Mouse (Mus musculus) brain, embryonic 18.5 days (tissue): ENCODE data around the gene F10.

Source experiments
- DNase-seq: peaks from one replicate; pipeline ENCODE4 v3.0.0-alpha.2; 2012; ENCODE audit warnings: low read depth, low spot score

Gene F10

DNA sequence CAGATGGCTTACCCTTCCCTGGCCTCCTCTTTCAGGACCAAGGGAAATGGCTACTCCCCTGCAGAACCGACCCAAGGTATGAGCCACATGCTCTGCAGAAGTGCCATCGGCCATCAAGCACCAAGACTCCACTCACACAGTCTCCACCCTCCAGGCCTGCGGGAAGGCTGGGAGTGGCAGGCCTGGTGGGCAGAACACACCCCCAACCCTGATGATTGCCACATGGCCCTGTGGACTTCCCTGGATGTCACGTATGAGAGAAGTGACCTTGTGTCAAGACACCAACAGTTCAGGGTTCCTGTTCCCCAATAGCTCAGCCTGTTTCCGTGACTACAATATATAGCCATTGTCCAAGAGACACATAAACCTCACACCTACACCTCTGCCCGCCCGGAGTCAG lies at the start of gene F10:
TSS of gene F10 (plus strand) at position 294 of the 400 bp plus-strand sequence.
- no peak for DNase-seq

DNA sequence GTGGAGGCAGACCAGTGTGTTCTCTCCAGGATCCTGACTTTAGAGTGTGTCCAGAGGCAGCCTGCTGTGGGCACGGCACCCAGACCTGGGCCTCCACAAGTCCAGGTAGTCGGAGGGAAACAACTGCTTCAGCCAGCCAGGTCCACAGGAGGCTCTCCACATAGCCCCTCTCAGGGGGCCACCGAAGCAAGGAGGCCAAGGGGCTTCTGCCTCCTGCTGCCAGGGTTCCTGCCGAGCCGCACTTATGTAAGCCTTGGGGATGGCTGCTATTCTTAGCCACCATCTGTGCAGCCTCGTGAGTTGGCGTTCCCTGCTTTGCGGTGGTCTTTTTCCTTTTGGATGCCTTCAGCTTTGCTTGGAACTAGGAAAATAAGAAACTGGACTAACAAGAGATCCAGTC lies 49.5 kb upstream of the F10 start:
- no peak for DNase-seq

DNA sequence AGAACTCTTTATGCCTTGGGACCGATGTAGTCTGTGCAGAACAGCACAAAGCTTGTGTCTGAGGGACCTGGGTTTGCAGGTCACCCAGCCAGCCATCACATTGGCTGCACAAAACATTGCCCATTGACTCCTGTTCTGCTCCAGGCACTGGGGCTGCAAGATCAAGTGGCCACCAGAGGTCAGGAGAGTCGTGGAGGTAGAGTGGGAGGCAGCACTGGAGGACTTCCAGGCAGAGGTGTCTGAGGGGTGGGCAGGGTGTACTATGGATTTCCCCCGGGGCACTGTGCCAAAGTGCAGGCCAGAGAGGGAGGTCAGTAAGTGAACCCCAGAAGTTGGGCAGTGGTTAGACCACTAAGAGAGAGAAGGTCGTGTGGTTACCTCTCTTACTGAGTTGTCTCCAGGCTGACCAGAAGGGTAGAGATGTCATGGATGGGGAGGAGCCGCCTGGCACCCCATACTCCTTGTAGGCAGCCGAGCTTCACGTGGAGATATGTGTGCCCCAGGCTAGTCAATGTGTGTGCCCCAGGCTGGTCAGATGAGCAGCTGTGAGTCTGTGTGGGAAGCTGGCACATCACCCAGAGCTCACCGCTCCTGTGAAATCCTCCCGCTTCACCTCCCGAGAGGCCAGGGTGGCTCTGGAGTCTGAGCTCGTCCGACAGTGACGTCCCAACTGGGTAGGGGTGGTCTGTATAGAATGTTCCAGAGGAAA lies 48.2 kb upstream of the F10 start:
- DNase-seq, result no peak

DNA sequence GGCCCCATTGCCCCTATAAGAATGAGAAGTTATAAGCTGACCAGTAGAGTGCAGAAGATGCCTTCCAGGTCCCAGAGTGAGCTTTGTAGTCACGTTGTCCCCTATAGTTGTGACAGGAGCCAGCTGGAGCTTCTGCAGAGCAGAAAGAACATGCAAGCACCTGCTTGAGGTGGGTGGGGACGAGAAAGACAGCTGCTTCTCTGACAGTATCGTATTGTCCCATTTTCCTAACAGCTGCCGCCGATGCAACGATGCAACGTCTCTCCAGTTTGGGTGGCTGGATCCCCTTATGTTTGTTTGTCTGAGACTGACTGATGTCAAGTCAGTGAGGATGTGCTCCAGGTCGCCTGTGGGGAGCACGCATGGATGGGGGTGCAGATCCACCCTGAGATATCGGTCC lies 45.7 kb upstream of the F10 start:
- no peak for DNase-seq

DNA sequence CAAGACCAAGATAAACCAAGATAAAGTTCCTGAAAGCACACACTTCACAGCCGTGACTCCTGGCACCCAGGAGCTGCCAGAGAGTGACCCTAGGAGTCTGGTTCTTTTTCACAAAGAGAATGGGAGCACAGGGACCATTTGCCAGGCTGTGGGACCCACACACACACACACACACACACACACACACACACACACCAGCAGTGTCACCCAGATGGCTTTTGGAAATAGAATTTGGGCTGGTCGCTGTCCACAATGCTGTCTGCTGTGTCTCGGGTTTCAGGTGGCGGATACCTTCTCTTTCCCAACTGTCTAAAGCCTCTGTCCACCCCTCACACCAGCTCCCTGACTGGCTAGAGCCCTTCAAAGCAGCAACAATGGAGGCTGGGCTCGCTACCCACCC lies 42.6 kb upstream of the F10 start:
- DNase-seq, result no peak

DNA sequence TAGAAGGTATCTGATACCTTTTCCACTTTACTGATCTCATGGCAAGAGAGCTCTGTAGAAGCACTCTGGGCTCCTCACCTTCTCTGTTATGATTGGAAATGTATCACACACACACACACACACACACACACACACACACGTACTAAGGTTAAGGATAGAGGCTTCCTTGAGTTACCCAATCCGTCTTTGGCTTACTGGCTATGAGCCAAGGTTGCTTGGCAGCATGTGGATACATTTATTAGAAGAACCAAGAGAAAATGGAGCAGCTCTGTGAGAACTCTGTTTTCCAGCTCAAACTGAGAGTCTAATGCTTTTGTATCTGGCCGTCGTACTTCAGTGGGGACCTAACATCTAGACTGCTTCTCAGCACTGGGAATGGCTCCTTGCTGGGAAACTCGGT lies 41.6 kb upstream of the F10 start:
- DNase-seq, result no peak

DNA sequence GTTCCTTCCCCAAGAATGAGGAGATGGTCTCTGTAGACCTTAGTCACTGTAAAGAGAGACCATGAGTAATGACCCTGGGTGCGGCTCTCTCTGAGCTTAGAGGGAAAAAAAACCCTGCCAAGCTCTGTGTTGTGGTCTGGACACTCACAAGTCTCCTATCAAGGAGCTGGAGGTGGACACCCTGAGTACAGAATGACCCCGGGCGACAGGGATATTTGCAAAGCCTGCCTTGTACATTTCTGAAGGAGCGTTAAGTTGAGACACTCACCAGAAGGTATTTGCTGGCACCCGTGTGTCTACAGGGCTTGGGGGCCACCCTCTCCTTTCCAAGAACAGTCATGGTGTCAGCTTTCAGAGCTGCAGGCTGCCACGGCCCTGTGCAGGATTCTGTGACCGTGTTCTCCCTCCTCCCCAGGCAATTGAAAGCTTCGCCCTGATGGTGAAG lies 40.3 kb upstream of the F10 start:
- no peak for DNase-seq

DNA sequence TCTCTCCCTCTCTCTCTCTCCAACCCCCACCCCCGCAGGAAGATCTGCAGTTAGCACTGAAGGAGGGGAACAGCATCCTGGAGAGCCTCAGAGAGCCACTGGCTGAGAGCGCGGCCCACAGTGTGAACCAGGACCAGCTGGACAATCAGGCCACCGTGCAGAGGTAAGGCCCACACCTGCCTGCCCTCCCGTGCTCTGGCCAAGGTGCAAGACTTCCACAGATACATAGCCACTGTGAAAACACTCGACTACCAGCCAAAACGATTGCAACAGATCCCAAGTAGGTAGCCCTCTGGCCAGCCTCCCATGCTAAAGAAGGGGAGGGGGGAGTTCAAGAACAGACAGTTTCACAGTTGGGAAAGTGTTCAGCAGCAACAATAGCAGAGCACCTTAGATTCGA lies 38.8 kb upstream of the F10 start:
- no peak for DNase-seq

DNA sequence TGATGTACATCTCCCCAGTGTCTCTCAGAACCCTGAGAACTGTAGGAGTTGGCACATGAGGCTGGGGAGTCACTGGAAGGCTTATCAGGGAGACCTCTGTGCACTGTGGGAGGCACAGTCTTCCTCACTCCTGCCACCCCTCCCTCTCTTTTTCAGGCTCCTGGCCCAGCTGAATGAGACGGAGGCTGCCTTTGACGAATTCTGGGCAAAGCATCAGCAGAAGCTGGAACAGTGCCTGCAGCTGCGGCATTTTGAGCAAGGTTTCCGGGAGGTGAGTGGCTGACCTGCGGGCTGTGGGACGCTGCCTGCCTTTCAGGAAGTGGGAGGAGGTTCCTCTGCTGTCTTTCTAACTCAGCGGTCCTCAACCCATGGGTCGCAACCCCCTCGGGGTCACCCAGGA lies 37.3 kb upstream of the F10 start:
- no peak for DNase-seq

DNA sequence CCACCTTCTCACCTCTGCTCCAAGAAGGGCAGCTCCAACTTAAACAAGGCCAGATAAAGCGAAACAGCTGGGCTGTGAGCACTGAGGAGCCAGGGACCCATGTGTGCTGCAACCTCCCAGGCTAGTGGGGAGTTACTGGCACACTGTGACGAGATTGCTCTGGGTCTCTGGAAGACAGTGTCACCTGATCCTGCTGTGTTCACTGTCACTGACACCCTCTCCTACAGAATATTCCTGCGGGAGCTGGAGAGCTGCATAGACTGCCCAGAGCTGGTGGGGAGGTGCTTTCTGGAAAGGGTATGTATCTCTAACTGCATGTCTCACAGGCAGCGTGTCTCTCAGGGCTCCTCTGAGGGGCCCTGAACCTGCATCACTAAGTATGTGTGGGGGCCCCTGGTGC lies 29.6 kb upstream of the F10 start:
- DNase-seq, result no peak

DNA sequence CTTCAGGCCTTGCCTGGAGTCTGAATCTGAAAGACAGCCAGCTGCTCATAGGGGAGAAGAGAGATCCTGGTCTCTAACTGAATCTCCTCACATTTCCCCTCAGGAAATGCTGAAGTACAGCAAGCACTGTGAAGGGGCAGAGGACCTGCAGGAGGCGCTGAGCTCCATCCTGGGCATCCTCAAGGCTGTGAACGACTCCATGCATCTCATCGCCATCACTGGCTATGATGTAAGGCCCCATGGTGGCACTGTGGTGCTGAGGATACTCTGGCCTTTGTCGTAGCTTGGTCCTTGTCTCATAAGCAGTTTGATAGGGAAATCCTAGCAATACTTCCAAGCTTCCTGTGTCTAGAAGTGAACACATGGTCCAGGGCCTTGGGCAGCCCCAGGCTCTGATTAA lies 26.8 kb upstream of the F10 start:
- DNase-seq, result no peak

DNA sequence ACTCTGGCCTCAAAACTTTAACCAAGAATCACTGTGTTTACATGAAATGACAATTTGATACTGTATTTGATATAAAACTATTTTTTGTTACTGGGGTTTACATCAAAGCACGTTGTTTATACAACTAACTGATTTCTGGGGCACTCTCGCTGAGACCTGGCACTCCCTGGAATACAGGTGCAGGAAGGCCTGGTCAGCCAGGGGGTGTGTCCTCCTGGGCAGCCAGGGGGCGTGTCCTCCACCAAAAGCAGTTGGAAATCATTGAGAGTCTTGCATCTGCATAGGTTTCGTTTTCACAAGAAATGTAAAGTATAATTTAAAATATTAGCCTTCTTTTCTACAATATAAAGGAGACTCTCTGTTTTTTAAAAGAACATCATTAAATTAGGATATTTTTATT lies 17.5 kb upstream of the F10 start:
- DNase-seq, result no peak

DNA sequence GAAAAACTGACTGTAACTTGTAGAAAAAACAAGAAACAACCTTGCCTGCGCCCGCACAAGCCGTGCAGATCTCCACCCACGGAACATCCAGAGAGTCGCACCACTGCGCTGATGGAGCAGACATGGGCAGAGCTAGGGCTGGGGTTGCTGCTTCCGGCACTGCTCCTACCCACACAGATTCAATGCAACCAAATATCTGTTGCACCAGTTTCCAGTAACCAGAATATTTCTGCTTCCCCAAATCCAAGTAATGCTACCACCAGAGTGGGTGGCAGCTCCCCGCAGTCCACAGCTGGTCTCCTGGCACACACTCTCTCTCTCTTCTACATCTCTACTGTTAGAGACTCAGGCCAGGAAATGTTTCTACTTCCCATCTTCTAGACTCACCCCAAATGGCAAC lies 15.3 kb upstream of the F10 start:
- DNase-seq, result no peak

DNA sequence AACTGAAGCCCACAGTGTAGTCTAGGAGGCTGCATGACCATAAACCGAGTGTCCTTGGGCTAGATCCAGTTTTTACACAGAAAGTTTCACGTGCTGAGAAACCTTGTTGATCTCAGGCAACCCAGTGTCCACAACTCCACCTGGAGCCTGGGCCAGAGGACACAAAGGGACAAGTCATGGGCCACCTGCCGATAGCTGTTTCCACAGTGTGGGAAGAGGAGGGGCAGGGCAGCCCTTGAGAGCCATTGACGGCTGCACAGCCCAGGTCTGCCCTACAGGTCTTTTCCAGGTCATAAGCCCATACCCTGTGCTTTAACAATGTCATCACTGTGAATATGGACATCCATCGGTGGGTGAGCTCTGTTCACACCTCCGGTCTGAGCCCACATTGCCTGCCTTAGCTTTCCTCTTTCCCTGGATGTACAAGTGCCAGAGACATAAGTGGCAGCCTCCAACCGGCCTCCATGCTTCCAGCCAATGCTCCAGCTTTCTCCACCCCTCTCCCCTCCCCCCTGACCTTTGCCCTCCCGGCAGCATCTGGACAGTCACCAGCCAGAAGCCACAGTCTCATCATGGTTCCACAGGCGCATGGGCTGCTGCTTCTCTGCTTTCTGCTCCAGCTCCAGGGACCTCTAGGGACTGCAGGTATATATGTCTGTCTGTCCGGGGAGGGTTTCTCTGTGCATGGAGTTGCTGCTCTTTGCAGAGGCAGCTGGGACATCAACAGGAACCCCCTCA lies 11.5 kb upstream of the F10 start, which contains the start of gene F7:
TSS of gene F7 (plus strand) at position 548 of the 738 bp plus-strand sequence.
- DNase-seq, result no peak

DNA sequence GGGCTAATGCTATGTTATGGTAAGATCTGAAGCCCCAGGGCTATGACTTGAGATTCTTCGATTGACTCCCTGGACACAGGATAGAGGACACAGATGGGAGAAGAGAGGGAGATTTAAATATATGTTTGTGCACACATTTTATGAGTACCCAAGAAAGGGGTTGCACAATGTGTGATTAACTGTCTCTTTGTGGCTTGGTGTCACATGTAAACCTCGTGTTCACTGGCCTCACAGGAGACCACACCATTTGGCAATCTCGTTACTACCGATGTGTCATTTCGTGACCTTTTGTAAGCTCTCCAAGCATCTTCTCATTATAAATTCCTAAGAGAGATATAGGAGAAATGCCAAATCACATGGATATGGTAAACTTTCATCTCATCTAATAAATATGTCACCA lies 9.5 kb upstream of the F10 start:
- DNase-seq, result no peak

DNA sequence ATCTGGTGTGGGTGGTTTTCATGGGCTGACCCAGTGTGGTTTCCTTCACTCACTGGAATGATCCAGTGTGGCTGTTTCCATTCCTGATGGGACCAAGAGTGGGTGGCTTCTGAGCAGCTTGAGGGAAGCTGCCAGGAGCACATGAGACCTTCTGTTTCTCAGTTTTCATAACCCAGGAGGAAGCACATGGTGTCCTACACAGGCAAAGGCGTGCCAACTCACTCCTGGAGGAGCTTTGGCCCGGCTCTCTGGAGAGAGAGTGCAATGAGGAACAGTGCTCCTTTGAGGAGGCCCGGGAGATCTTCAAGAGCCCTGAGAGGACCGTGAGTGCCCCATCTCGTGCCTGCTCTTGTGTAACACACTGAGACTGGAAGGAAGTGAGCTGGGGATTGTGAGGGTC lies 8.6 kb upstream of the F10 start:
- DNase-seq, result no peak

DNA sequence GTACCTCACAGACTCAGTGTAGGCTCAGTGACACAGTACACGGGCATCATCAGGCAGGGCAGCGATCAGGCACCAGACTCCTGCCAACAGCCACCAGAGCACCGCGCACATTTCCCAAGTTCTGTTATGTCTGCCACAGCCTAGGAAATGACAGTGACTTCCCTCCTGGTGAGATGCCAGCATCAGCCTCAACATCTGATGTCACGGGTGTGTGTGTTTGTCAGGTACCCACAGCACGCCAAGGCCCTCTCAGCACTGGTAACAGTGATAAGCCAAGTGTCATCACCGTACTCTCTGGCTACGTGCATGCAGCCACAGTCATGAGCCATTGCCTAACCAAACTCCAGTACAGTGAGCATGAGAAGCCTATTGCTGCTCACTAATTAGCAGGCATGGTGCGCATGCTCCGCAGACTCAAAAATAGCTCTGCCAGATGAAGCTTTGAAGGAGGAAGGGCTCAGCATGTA lies 729 bp upstream of the F10 start:
- peak; percentile 14 for DNase-seq

DNA sequence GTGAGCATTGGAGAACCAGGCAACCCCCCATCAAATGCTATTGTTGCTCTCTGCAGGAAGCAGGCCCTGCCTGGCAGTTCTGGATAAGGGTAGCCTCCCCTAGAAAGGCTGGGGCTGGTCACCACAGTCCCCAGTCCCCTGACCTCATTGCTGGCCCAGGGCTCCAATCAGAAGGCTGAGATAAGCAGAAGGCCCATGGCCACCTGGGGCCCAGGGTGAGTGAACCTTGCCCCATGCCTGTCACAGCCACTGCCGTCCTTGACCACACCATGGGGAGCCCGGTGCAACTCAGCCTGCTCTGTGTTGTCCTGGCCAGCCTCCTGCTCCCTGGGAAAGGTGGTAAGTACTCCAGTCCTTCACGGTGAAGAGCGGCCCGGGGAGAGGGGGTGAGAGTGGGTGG lies 461 bp downstream of the F10 start:
- no peak for DNase-seq

DNA sequence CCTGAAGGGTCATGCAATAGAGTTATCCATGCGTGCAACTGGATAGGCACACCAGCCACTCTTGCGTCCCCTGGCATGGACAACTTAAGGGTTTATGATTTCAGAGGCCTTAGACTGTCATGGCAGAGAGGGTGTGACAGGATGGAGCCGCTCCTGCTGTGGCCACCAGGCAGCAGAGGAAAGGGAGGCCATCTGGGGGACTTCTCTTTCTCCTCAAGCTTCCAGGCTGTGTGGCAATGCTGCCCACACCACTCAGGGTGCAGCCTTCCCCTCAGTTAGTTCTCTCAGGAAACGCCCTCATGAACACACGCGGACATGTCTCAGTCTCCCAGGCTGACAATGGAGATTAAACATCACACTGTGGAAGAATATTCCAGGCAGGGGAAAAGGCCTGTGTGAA lies 1.9 kb downstream of the F10 start:
- no peak for DNase-seq

DNA sequence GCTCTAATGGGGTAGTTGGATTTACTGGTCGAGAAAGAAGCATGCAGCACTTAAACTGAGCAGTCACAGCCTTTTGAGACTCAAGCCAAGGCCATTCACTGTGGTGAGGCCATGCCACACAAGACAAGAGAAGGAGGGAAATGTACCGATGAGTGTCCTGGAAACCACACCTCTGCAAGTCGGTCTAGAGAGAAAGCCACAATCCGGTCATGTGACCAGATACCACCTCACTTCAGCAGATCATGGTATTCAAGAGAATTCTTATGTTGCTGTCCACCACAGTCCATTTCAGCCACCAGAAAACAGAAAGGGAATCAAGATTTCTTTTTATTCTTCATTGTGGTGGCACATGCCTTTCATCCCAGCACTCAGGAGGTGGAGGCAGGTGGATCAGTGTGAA lies 4.4 kb downstream of the F10 start:
- DNase-seq, result no peak

DNA sequence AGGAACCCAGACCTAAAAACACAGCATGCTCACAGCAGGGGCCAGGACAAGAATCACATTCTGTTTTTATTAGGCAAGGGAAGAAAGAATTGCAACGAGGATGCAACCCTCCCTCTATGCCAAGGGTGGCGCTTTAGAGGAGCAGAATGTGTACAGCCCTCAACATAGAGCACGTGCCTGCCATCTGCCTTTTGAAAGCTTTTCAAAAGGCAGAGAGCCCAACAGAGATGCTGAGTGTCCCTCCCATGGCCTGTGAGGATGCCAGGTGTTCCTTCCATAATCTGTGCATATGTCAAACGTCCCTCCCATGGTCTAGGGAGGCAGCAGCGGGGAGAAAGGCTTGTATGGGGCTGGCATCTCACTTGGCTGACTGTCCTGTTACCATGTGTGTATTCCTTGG lies 10.5 kb downstream of the F10 start:
- DNase-seq, result no peak

DNA sequence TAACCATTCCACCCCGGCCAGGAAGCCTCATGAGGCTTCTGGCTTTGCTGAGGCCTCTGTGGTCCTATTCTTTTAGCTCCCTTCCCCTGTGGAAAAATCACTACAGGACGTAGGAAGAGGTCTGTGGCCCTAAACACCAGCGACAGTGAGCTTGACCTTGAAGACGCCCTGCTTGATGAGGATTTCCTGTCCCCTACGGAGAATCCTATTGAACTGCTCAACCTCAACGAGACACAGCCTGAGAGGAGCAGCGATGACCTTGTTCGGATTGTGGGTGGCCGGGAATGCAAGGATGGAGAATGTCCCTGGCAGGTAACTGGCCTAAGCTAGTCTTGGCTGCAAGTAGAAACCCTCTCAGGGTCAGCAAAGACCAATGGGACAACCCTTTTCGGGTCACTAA lies 13.4 kb downstream of the F10 start:
- no peak for DNase-seq

DNA sequence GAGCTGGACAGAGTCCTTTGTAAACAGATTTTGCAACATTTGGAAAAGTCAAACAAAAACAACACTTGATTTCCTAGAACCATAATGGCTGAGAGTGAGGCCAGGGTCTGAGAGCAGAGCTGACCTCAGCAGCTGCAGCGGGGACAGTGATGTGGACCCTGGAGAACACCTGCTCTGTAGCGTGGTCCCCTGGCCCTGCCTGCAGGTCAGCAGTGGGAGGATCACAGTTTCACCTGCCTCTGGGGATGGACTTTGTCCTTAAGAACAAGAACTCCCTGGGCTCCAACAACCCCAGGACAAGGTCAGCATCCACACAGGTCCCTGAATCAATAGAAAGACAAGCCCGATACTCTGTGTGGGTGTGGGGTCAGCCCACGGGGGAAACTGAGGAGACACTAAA lies 20.2 kb downstream of the F10 start:
- DNase-seq, result no peak
